Mouse (Mus musculus) left cerebral cortex, adult 9 months (tissue): ENCODE results near the gene Lbx2.

Experiments
- DNase-seq, 2 experiments: peaks; one replicate each; pipeline ENCODE4 v3.0.0; 2022; ENCODE audit warnings: low spot score in 2 of 2

Lbx2 gene

GRCm38 (mm10) chr6:83132176-83132919, 46.2 kb downstream of the Lbx2 start:
- no peak for DNase-seq

GRCm38 (mm10) chr6:83134226-83134625, 48.1 kb downstream of the Lbx2 start:
- DNase-seq: no peak

- DNase-seq: no peak
Observed at GRCm38 (mm10) chr6:83134951-83135513, 48.9 kb downstream of the Lbx2 start, which contains the start of gene Rtkn. TSS of gene Rtkn (plus strand) at chr6:83135463.

GRCm38 (mm10) chr6:83135571-83136161, 49.5 kb downstream of the Lbx2 start:
- DNase-seq: no peak

GRCm38 (mm10) chr6:83136291-83136880, 50.2 kb downstream of the Lbx2 start:
- no peak for DNase-seq

- DNase-seq: no peak
Observed at GRCm38 (mm10) chr6:83136881-83137575, 50.9 kb downstream of the Lbx2 start.

- DNase-seq: peak; percentile 69 to 79
Observed at GRCm38 (mm10) chr6:83137576-83137950, 51.4 kb downstream of the Lbx2 start.
